Mouse (Mus musculus): ENCODE data around the gene Gm5868. TPM values are rescaled to one million over a fixed set of nuclear protein-coding genes. Genes with fewer than 3 reads are reported as not detected.

The Gm5868 gene
- total and polyA plus RNA-seq, 3 experiments: not detected

DNA sequence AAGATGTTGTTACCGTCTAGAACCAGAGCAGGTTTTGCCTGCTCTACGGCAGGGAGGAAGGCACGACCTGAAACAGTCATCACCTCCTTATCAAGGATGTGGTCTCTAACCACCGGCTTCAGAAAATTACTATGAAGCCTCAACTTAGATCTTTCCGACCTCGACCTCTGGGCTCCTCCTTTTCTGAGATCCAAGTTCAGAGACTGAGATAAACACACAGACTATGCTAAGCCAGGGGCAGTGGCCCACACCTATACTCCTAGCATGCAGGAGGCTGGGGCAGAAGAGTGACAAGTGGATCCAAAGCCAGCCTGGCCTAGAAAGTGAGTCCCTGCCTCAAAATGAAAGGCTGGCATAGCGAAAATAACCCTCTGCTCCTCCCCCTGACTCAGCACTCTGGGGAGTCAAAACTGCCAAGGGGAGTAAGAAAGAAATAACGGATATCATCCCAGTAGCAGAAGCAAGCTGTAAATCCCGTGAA, 47.5 kb upstream of the Gm5868 start:
- peaks cover 11 to 20% of the 10 kb centered on the region in 2 experiments for H3K4me1 ChIP-seq (ENCODE audit: control insufficient read depth in 1 of 2, insufficient read depth in 2 of 2)
- H3K36me3 ChIP-seq (replicated peaks in 1 of 2; ENCODE audit: control insufficient read depth in 1 of 2, insufficient read depth in 1 of 2, low read length in 1 of 2): no peaks in the 10 kb centered on the region
- no peak overlapping the region for H3K4me3 ChIP-seq (replicated peaks in 1 of 3; ENCODE audit: low read depth in 2 of 3, low read length in 2 of 3, poor library complexity in 1 of 3)
- dilution Hi-C loops (cut with MboI; ENCODE audit: extremely low pct_ligation_motif_present, extremely low pct_unique_long_range_greater_than_20kb, low sequenced_read_pairs): no loop called here
- H3K4me2 ChIP-seq (ENCODE audit: insufficient read depth, low read depth, poor library complexity, severe bottlenecking): no peak overlapping the region
- no peaks in the 10 kb centered on the region for H3K9me3 ChIP-seq (replicated peaks; ENCODE audit: low read length)
- in situ Hi-C loops (cut with MboI; ENCODE audit: low pct_ligation_motif_present, low pct_unique_long_range_greater_than_20kb, low sequenced_read_pairs): no loop called here
- no peaks in the 10 kb centered on the region for H3K79me2 ChIP-seq (replicated peaks; ENCODE audit: control insufficient read depth, extremely low read depth, insufficient read depth, poor library complexity, severe bottlenecking)
- TF ChIP-seq PAX5 (IDR thresholded peaks at IDR 0.05; ENCODE audit: low read length) (no peak), NRF1 (IDR thresholded peaks at IDR 0.05; ENCODE audit: low read depth, low read length) (no peak), ETS1 (conservative IDR thresholded peaks at IDR 0.05; ENCODE audit: low read depth, low read length) (no peak), HCFC1 (IDR thresholded peaks at IDR 0.05; ENCODE audit: low read depth, low read length) (no peak), MAFK (IDR thresholded peaks at IDR 0.05; ENCODE audit: insufficient replicate concordance, low read length) (no peak), RAD21 (IDR thresholded peaks at IDR 0.05; ENCODE audit: low read depth, low read length) (no peak), MAX (IDR thresholded peaks at IDR 0.05; ENCODE audit: low read length) (no peak), EP300 (IDR thresholded peaks at IDR 0.05; ENCODE audit: low read length) (no peak), USF1 (IDR thresholded peaks at IDR 0.05; ENCODE audit: low read depth, low read length) (no peak), TCF12 (IDR thresholded peaks at IDR 0.05; ENCODE audit: low read depth, low read length) (no peak), JUND (conservative IDR thresholded peaks at IDR 0.05; ENCODE audit: low read depth, low read length) (no peak), SIN3A (IDR thresholded peaks at IDR 0.05; ENCODE audit: low read length) (no peak), RCOR1 (conservative IDR thresholded peaks at IDR 0.05; ENCODE audit: low read depth, low read length) (no peak), ELF1 (IDR thresholded peaks at IDR 0.05; ENCODE audit: low read depth, low read length) (no peak), USF2 (conservative IDR thresholded peaks at IDR 0.05; ENCODE audit: low read depth, low read length) (no peak), ZMIZ1 (IDR thresholded peaks at IDR 0.05; ENCODE audit: low read depth, low read length) (no peak), MXI1 (IDR thresholded peaks at IDR 0.05; ENCODE audit: low read depth, low read length) (no peak)
- no peaks in the 10 kb centered on the region for H3K27me3 ChIP-seq (replicated peaks)
- no peak overlapping the region for H3K27ac ChIP-seq (ENCODE audit: insufficient read depth, low read depth)
- peak; percentile 29 for DNase-seq (ENCODE audit: extremely low read depth)
- no peak overlapping the region for H3K9ac ChIP-seq (ENCODE audit: insufficient read depth, low read depth)

DNA sequence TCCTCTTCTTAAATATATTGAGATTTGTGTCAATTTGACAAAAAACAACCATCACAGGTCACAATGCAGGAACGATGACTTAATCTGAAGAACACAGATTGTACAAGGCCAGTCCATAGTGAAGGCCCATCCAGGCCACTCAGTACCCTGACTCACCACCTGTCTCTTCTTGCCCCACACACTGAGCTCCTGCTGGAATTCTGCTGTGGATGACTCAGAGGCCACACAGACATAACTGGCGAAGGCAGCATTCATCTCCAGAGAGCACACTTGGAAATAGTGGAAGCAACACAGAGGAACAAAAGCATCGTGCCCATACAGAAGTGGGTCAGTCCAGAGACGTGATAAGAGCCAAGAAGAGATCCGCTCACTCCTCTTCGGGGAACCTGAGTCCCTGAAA, 42.7 kb upstream of the Gm5868 start:
- Histone ChIP-seq H3K27ac (ENCODE audit: insufficient read depth, low read depth) (no peak overlapping the region), H3K9me3 (replicated peaks; ENCODE audit: low read length) (no peaks in the 10 kb centered on the region), H3K79me2 (replicated peaks; ENCODE audit: control insufficient read depth, extremely low read depth, insufficient read depth, poor library complexity, severe bottlenecking) (no peaks in the 10 kb centered on the region), H3K27me3 (replicated peaks) (no peaks in the 10 kb centered on the region), H3K36me3 (replicated peaks in 1 of 2; ENCODE audit: control insufficient read depth in 1 of 2, insufficient read depth in 1 of 2, low read length in 1 of 2) (no peaks in the 10 kb centered on the region), H3K9ac (ENCODE audit: insufficient read depth, low read depth) (no peak overlapping the region), H3K4me3 (replicated peaks in 1 of 3; ENCODE audit: low read depth in 2 of 3, low read length in 2 of 3, poor library complexity in 1 of 3) (no peak overlapping the region), H3K4me1 (ENCODE audit: control insufficient read depth in 1 of 2, insufficient read depth in 2 of 2) (peaks cover 5% of the 10 kb centered on the region in 2 experiments; a peak in 2 of 4 replicates), H3K4me2 (ENCODE audit: insufficient read depth, low read depth, poor library complexity, severe bottlenecking) (no peak overlapping the region)
- in situ Hi-C loops (cut with MboI; ENCODE audit: low pct_ligation_motif_present, low pct_unique_long_range_greater_than_20kb, low sequenced_read_pairs): no loop called here
- no peak for DNase-seq (ENCODE audit: extremely low read depth)
- dilution Hi-C loops (cut with MboI; ENCODE audit: extremely low pct_ligation_motif_present, extremely low pct_unique_long_range_greater_than_20kb, low sequenced_read_pairs): no loop called here
- TF ChIP-seq CHD1 (IDR thresholded peaks at IDR 0.05; ENCODE audit: low read depth, low read length) (no peak), HCFC1 (IDR thresholded peaks at IDR 0.05; ENCODE audit: low read depth, low read length) (no peak), EP300 (IDR thresholded peaks at IDR 0.05; ENCODE audit: low read length) (no peak), JUN (IDR thresholded peaks at IDR 0.05; ENCODE audit: insufficient read depth, low read depth, low read length) (no peak), ELF1 (IDR thresholded peaks at IDR 0.05; ENCODE audit: low read depth, low read length) (no peak), USF1 (IDR thresholded peaks at IDR 0.05; ENCODE audit: low read depth, low read length) (no peak), BHLHE40 (IDR thresholded peaks at IDR 0.05; ENCODE audit: low read depth, low read length) (no peak)
